ENCODE assay signal across 13 mouse cellular contexts in the genomic region with DNA sequence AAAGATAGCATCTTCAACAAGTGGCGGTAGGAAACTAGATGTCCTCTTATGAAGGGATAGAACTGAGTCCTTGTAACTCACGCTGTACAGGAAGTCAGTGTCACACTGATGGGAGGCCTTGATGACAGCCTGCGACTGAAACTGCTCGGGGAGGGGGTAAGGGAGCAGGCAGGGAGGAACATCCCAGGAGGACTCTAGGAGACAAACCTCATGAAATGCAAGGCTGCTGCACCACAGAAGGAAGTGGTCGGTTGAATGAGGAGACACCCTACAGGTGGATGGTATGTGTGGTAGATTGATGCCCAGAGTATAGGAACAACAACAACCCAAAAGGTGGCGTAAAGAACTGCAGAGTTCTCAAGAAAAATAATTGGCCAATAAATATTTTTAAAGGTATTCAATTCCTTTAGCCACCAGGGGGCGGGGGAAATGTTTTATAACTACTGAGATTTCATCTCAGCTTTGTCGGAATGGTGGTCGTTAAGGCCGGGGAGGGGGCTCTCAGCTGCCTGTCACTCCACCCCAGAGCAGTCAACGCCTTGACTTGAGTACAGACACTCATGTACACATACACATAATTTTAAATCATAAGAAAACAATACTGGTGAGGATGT. TPM values are rescaled to one million over a fixed set of nuclear protein-coding genes. Genes with fewer than 3 reads are reported as not detected.
DNase-seq lines count a peak whose midpoint lies in the region; ATAC-seq and TF ChIP-seq lines count a peak whose summit lies in the region.
"Had no signal": no experiment of that assay in that cellular context is flagged by ENCODE, and none has a peak within 500 bp of the region (broad histone marks: within the 10 kb centered on the region; RNA-seq: fewer than 3 reads in every experiment).

No protein-coding gene starts in this region.

- no peak overlapping the region for H3K4me3 ChIP-seq in hindbrain, embryonic 10.5 days
- no peak overlapping the region for H3K4me3 ChIP-seq in hindbrain, embryonic 13.5 days
- no peak overlapping the region for H3K4me3 ChIP-seq in midbrain, postnatal 0 days (ENCODE audit: low read depth, low read length)
- H3K4me3 ChIP-seq in midbrain, embryonic 15.5 days, result no peak overlapping the region
- H3K4me3 ChIP-seq: heart, embryonic 10.5 days; neural tube, embryonic 13.5 days had no signal

- 60% methylated on average over 11 of the region's 11 CpGs for WGBS in hindbrain, embryonic 10.5 days
- WGBS in hindbrain, embryonic 13.5 days, result 65% methylated on average over 11 of the region's 11 CpGs
- 70% methylated on average over 11 of the region's 11 CpGs for WGBS in midbrain, postnatal 0 days
- 72% methylated on average over 11 of the region's 11 CpGs for WGBS in midbrain, embryonic 15.5 days

- ATAC-seq in hindbrain, embryonic 13.5 days (ENCODE audit: low FRiP score), result no peak
- ATAC-seq in midbrain, postnatal 0 days (ENCODE audit: low FRiP score), result no peak
- ATAC-seq in midbrain, embryonic 15.5 days (replicated peaks), result no peak
- peak; percentile 59 for ATAC-seq in common myeloid progenitor, adult 5-6 weeks (replicated peaks; ENCODE audit: low read depth, poor library complexity, severe bottlenecking)

- H3K9me3 ChIP-seq in hindbrain, embryonic 10.5 days, result 0 out of 2 replicates have a peak, but pooled peaks cover 2% of the 10 kb centered on the region
- no peaks in the 10 kb centered on the region for H3K9me3 ChIP-seq in hindbrain, embryonic 13.5 days
- no peaks in the 10 kb centered on the region for H3K9me3 ChIP-seq in midbrain, postnatal 0 days (ENCODE audit: low read length)
- no peaks in the 10 kb centered on the region for H3K9me3 ChIP-seq in midbrain, embryonic 15.5 days
- H3K9me3 ChIP-seq: heart, embryonic 10.5 days; neural tube, embryonic 13.5 days had no signal

- peaks cover 13% of the 10 kb centered on the region for H3K36me3 ChIP-seq in hindbrain, embryonic 10.5 days
- H3K36me3 ChIP-seq in hindbrain, embryonic 13.5 days, result peaks cover 12% of the 10 kb centered on the region
- H3K36me3 ChIP-seq in midbrain, postnatal 0 days (ENCODE audit: insufficient read depth, low read length), result peaks cover 3% of the 10 kb centered on the region; the same call in 1 of the 2 replicates
- no peaks in the 10 kb centered on the region for H3K36me3 ChIP-seq in midbrain, embryonic 15.5 days (replicated peaks)

- intact Hi-C loops in gastrocnemius, postnatal 14 days (cut with DNase I; ENCODE audit: low total_unique reads), result no loop called here

- peak; percentile 28 for TF ChIP-seq CTCF in midbrain, postnatal 0 days (IDR thresholded peaks at IDR 0.05)

- H3K4me2 ChIP-seq in hindbrain, embryonic 13.5 days, result no peak overlapping the region
- no peak overlapping the region for H3K4me2 ChIP-seq in midbrain, postnatal 0 days (ENCODE audit: low read depth, low read length, poor library complexity, severe bottlenecking)
- H3K4me2 ChIP-seq in midbrain, embryonic 15.5 days, result no peak overlapping the region
- H3K4me2 ChIP-seq: neural tube, embryonic 13.5 days had no signal

- no peaks in the 10 kb centered on the region for H3K27me3 ChIP-seq in hindbrain, embryonic 10.5 days (ENCODE audit: insufficient read depth, poor library complexity, severe bottlenecking)
- H3K27me3 ChIP-seq in hindbrain, embryonic 13.5 days, result 0 out of 2 replicates have a peak, but pooled peaks cover 3% of the 10 kb centered on the region
- no peaks in the 10 kb centered on the region for H3K27me3 ChIP-seq in midbrain, postnatal 0 days (ENCODE audit: insufficient read depth, low read length)
- 0 out of 2 replicates have a peak, but pooled peaks cover 1% of the 10 kb centered on the region for H3K27me3 ChIP-seq in midbrain, embryonic 15.5 days (replicated peaks)
- H3K27me3 ChIP-seq: CH12.LX; neural tube, embryonic 13.5 days had no signal

- H3K9ac ChIP-seq in hindbrain, embryonic 13.5 days, result no peak overlapping the region
- no peak overlapping the region for H3K9ac ChIP-seq in midbrain, postnatal 0 days (replicated peaks; ENCODE audit: low read length, poor library complexity, severe bottlenecking)
- H3K9ac ChIP-seq in midbrain, embryonic 15.5 days, result no peak overlapping the region
- H3K9ac ChIP-seq: neural tube, embryonic 13.5 days had no signal

- peaks cover 27% of the 10 kb centered on the region for H3K4me1 ChIP-seq in hindbrain, embryonic 10.5 days (replicated peaks)
- no peaks in the 10 kb centered on the region for H3K4me1 ChIP-seq in hindbrain, embryonic 13.5 days (replicated peaks)
- H3K4me1 ChIP-seq in midbrain, postnatal 0 days (ENCODE audit: insufficient read depth, low read length), result no peaks in the 10 kb centered on the region
- H3K4me1 ChIP-seq in midbrain, embryonic 15.5 days, result no peaks in the 10 kb centered on the region
- H3K4me1 ChIP-seq: heart, embryonic 10.5 days; neural tube, embryonic 13.5 days had no signal

- DNase-seq in hindbrain, embryonic 10.5 days (ENCODE audit: low spot score), result no peak
- no peak for DNase-seq in midbrain, postnatal 0 days (ENCODE audit: low spot score)
- DNase-seq in thymus, postnatal 25 days, result peak; percentile 16
- no peak for DNase-seq in urinary bladder, adult 18-20 months (ENCODE audit: low spot score in 2 of 2)
- no peak for DNase-seq in gastrocnemius, postnatal 14 days
- DNase-seq: adrenal gland, postnatal 25 days; right cerebral cortex, adult 18-20 months had no signal

- H3K27ac ChIP-seq in hindbrain, embryonic 10.5 days, result peak overlapping the region; percentile 23; the same call in 1 of the 2 replicates
- H3K27ac ChIP-seq in hindbrain, embryonic 13.5 days, result no peak overlapping the region
- H3K27ac ChIP-seq in midbrain, postnatal 0 days (ENCODE audit: low read depth, low read length), result no peak overlapping the region
- no peak overlapping the region for H3K27ac ChIP-seq in midbrain, embryonic 15.5 days
- H3K27ac ChIP-seq: heart, embryonic 10.5 days; neural tube, embryonic 13.5 days had no signal

RNA-seq across cellular contexts. Expression of gene Gpr180, which starts 36.7 kb away (rescaled TPM):
- polyA plus RNA-seq in hindbrain, embryonic 10.5 days (2016; fragmentation: Nextera tagmentation; extraction: Ambion mirVana), result 37.2 and 39.8 TPM in 2 replicates
- polyA plus RNA-seq in hindbrain, embryonic 13.5 days (2015; fragmentation: Nextera tagmentation; extraction: Ambion mirVana), result 36.2 and 39.8 TPM in 2 replicates
- total RNA-seq in midbrain, postnatal 0 days (2014; rRNA removed), result 43.7 and 62.3 TPM in 2 replicates
- polyA plus RNA-seq in midbrain, postnatal 0 days (2015; fragmentation: Nextera tagmentation; extraction: Ambion mirVana), result 49.3 and 51.6 TPM in 2 replicates
- polyA plus RNA-seq in midbrain, embryonic 15.5 days (2015; fragmentation: Nextera tagmentation; extraction: Ambion mirVana), result 43.8 and 44.0 TPM in 2 replicates
- 6.5 and 11.1 TPM in 2 replicates for total RNA-seq in common myeloid progenitor, adult 5-6 weeks (2017)
- 10 to 100 TPM; 23.3 to 28.8 TPM for total RNA-seq in gastrocnemius, postnatal 14 days (2021)

RNA-seq across cellular contexts. Expression of gene Tgds, which starts 41.1 kb away (rescaled TPM):
- polyA plus RNA-seq in hindbrain, embryonic 10.5 days (2016; fragmentation: Nextera tagmentation; extraction: Ambion mirVana), result 29.4 and 32.3 TPM in 2 replicates
- 19.6 and 21.3 TPM in 2 replicates for polyA plus RNA-seq in hindbrain, embryonic 13.5 days (2015; fragmentation: Nextera tagmentation; extraction: Ambion mirVana)
- total RNA-seq in midbrain, postnatal 0 days (2014; rRNA removed), result 4.3 and 7.4 TPM in 2 replicates
- 7.3 and 9.0 TPM in 2 replicates for polyA plus RNA-seq in midbrain, postnatal 0 days (2015; fragmentation: Nextera tagmentation; extraction: Ambion mirVana)
- 16.8 TPM in 2 replicates for polyA plus RNA-seq in midbrain, embryonic 15.5 days (2015; fragmentation: Nextera tagmentation; extraction: Ambion mirVana)
- total RNA-seq in common myeloid progenitor, adult 5-6 weeks (2017), result 12.1 and 14.5 TPM in 2 replicates
- total RNA-seq in gastrocnemius, postnatal 14 days (2021), result 1 to 10 TPM; 5.5 to 7.0 TPM
